Mouse (Mus musculus) MEL (cell line): ENCODE results near the gene Tmem130.

Experiments used
- CTCF ChIP-seq, 3 experiments: IDR thresholded peaks in 2 of 3; conservative IDR thresholded peaks in 1 of 3; 2 replicates each; pipeline ENCODE4 v1.5.1; 2011 to 2012; ENCODE audit warnings: low read length in 3 of 3, low read depth in 2 of 3, mild to moderate bottlenecking in 2 of 3, improper control_type of control experiment in 1 of 3, inconsistent platforms in 1 of 3, mixed read lengths in 1 of 3, moderate library complexity in 1 of 3; ENCODE audit not compliant: control insufficient read depth in 1 of 3, insufficient read depth in 1 of 3, poor library complexity in 1 of 3, severe bottlenecking in 1 of 3
- JUND ChIP-seq: IDR thresholded peaks from 2 replicates; pipeline ENCODE4 v1.6.1; 2011; ENCODE audit warnings: low read depth, mild to moderate bottlenecking, improper control_type of control experiment, low read length
- RCOR1 ChIP-seq: IDR thresholded peaks from 2 replicates; pipeline ENCODE4 v1.6.1; 2012; ENCODE audit warnings: low read depth, mild to moderate bottlenecking, inconsistent platforms, low read length, improper control_type of control experiment
- TAL1 ChIP-seq: IDR thresholded peaks from 2 replicates; pipeline ENCODE4 v1.6.1; 2012; ENCODE audit warnings: mild to moderate bottlenecking, inconsistent platforms, low read length, moderate library complexity, mixed read lengths

DNA sequence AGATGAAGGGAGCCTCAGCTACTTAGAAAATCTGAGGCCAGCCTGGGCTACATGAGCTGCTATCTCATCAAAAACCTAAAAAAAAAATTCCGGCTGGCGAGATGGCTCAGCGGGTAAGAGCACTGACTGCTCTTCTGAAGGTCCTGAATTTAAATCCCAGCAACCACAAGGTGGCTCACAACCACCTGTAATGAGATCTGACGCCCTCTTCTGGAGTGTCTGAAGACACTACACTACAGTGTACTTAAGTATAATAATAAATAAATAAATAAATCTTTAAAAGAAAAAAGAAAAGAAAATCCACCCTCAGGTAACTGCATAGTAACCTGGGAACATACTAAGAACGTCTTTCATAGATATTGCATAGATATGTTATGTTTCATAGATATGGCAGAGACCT, 31.8 kb upstream of the Tmem130 start:
- no peak for TF ChIP-seq JUND
- TF ChIP-seq RCOR1, result no peak
- peak in 2 of 3 experiments; percentile 19 to 54; a peak in 2 of 6 replicates for TF ChIP-seq CTCF (IDR thresholded peaks at IDR 0.05 in 2 of 3, conservative IDR thresholded peaks at IDR 0.05 in 1 of 3; ENCODE audit: control insufficient read depth in 1 of 3, insufficient read depth in 1 of 3, low read depth in 2 of 3, low read length in 3 of 3, poor library complexity in 1 of 3, severe bottlenecking in 1 of 3)
- TF ChIP-seq TAL1, result no peak
